Mouse (Mus musculus): ENCODE data around the gene Naa38. TPM values are rescaled to one million over a fixed set of nuclear protein-coding genes. Genes with fewer than 3 reads are reported as not detected.

Gene Naa38
- polyA plus RNA-seq, 1 experiment: 229 TPM

- H3K79me3 ChIP-seq (ENCODE audit: low read depth): no peaks in the 10 kb centered on the region
- TF ChIP-seq CTCF (IDR thresholded peaks at IDR 0.05; ENCODE audit: control insufficient read depth, insufficient read depth, insufficient read length) (no peak), CEBPB (IDR thresholded peaks at IDR 0.05; ENCODE audit: low read depth) (no peak), FOSL1 (IDR thresholded peaks at IDR 0.05; ENCODE audit: insufficient read depth, low read length, poor library complexity, severe bottlenecking) (no peak), USF1 (IDR thresholded peaks at IDR 0.05; ENCODE audit: low read depth) (no peak), MAX (IDR thresholded peaks at IDR 0.05) (no peak), MYOG (IDR thresholded peaks at IDR 0.05; ENCODE audit: control insufficient read depth, extremely low read depth, insufficient read length) (no peak), MYOD1 (IDR thresholded peaks at IDR 0.05; ENCODE audit: control insufficient read depth, insufficient read length, low read depth) (no peak)
- H3ac ChIP-seq (ENCODE audit: control insufficient read depth, insufficient read length, low read depth): no peak overlapping the region
- H3K79me2 ChIP-seq (ENCODE audit: control insufficient read depth, insufficient read depth): no peaks in the 10 kb centered on the region
- H3K4me3 ChIP-seq (ENCODE audit: insufficient read depth, poor library complexity, severe bottlenecking): no peak overlapping the region
- H3K27me3 ChIP-seq (ENCODE audit: control insufficient read depth, insufficient read depth, insufficient read length): peaks cover 10% of the 10 kb centered on the region
- no peaks in the 10 kb centered on the region for H3K36me3 ChIP-seq (ENCODE audit: control insufficient read depth, insufficient read depth)
These were observed 31.0 kb downstream of the Naa38 start for GRCm38 (mm10) chr11:69426246-69426645.

GRCm38 (mm10) chr11:69428751-69429150 is 33.5 kb downstream of the Naa38 start:
- TF ChIP-seq MYOD1 (IDR thresholded peaks at IDR 0.05; ENCODE audit: control insufficient read depth, insufficient read length, low read depth) (no peak), FOSL1 (IDR thresholded peaks at IDR 0.05; ENCODE audit: insufficient read depth, low read length, poor library complexity, severe bottlenecking) (no peak), CEBPB (IDR thresholded peaks at IDR 0.05; ENCODE audit: low read depth) (no peak)
- Histone ChIP-seq H3K79me2 (ENCODE audit: control insufficient read depth, insufficient read depth) (no peaks in the 10 kb centered on the region), H3K27me3 (ENCODE audit: control insufficient read depth, insufficient read depth, insufficient read length) (peaks cover 6% of the 10 kb centered on the region), H3ac (ENCODE audit: control insufficient read depth, insufficient read length, low read depth) (no peak overlapping the region), H3K4me3 (ENCODE audit: insufficient read depth, poor library complexity, severe bottlenecking) (no peak overlapping the region), H3K36me3 (ENCODE audit: control insufficient read depth, insufficient read depth) (no peaks in the 10 kb centered on the region), H3K79me3 (ENCODE audit: low read depth) (no peaks in the 10 kb centered on the region)

- H3K4me3 ChIP-seq (ENCODE audit: insufficient read depth, poor library complexity, severe bottlenecking): no peak overlapping the region
- TF ChIP-seq MAX (IDR thresholded peaks at IDR 0.05) (no peak), USF1 (IDR thresholded peaks at IDR 0.05; ENCODE audit: low read depth) (no peak), FOSL1 (IDR thresholded peaks at IDR 0.05; ENCODE audit: insufficient read depth, low read length, poor library complexity, severe bottlenecking) (no peak), MYOD1 (IDR thresholded peaks at IDR 0.05; ENCODE audit: control insufficient read depth, insufficient read length, low read depth) (no peak), CTCF (IDR thresholded peaks at IDR 0.05; ENCODE audit: control insufficient read depth, insufficient read depth, insufficient read length) (no peak), CEBPB (IDR thresholded peaks at IDR 0.05; ENCODE audit: low read depth) (no peak), MYOG (IDR thresholded peaks at IDR 0.05; ENCODE audit: control insufficient read depth, extremely low read depth, insufficient read length) (no peak)
- H3K27me3 ChIP-seq (ENCODE audit: control insufficient read depth, insufficient read depth, insufficient read length): peaks cover 3% of the 10 kb centered on the region
- H3K36me3 ChIP-seq (ENCODE audit: control insufficient read depth, insufficient read depth): no peaks in the 10 kb centered on the region
- H3K79me2 ChIP-seq (ENCODE audit: control insufficient read depth, insufficient read depth): no peaks in the 10 kb centered on the region
- no peaks in the 10 kb centered on the region for H3K79me3 ChIP-seq (ENCODE audit: low read depth)
- no peak overlapping the region for H3ac ChIP-seq (ENCODE audit: control insufficient read depth, insufficient read length, low read depth)
These were observed 34.0 kb downstream of the Naa38 start for GRCm38 (mm10) chr11:69429313-69429712.

GRCm38 (mm10) chr11:69430631-69431030 is 35.3 kb downstream of the Naa38 start:
- no peak for TF ChIP-seq CTCF (IDR thresholded peaks at IDR 0.05; ENCODE audit: control insufficient read depth, insufficient read depth, insufficient read length)
- TF ChIP-seq MYOG (IDR thresholded peaks at IDR 0.05; ENCODE audit: control insufficient read depth, extremely low read depth, insufficient read length): no peak
- no peak for TF ChIP-seq CEBPB (IDR thresholded peaks at IDR 0.05; ENCODE audit: low read depth)
- TF ChIP-seq MYOD1 (IDR thresholded peaks at IDR 0.05; ENCODE audit: control insufficient read depth, insufficient read length, low read depth): no peak
- no peak for TF ChIP-seq USF1 (IDR thresholded peaks at IDR 0.05; ENCODE audit: low read depth)
- no peak for TF ChIP-seq MAX (IDR thresholded peaks at IDR 0.05)
- TF ChIP-seq FOSL1 (IDR thresholded peaks at IDR 0.05; ENCODE audit: insufficient read depth, low read length, poor library complexity, severe bottlenecking): no peak
- Histone ChIP-seq H3K36me3 (ENCODE audit: control insufficient read depth, insufficient read depth) (no peaks in the 10 kb centered on the region), H3K79me3 (ENCODE audit: low read depth) (no peaks in the 10 kb centered on the region), H3K27me3 (ENCODE audit: control insufficient read depth, insufficient read depth, insufficient read length) (peaks cover under 1% of the 10 kb centered on the region), H3K79me2 (ENCODE audit: control insufficient read depth, insufficient read depth) (no peaks in the 10 kb centered on the region), H3K4me3 (ENCODE audit: insufficient read depth, poor library complexity, severe bottlenecking) (no peak overlapping the region), H3ac (ENCODE audit: control insufficient read depth, insufficient read length, low read depth) (no peak overlapping the region)

GRCm38 (mm10) chr11:69431829-69432639 is 36.7 kb downstream of the Naa38 start:
- no peaks in the 10 kb centered on the region for H3K36me3 ChIP-seq (ENCODE audit: control insufficient read depth, insufficient read depth)
- no peak overlapping the region for H3ac ChIP-seq (ENCODE audit: control insufficient read depth, insufficient read length, low read depth)
- H3K4me3 ChIP-seq (ENCODE audit: insufficient read depth, poor library complexity, severe bottlenecking): no peak overlapping the region
- H3K27me3 ChIP-seq (ENCODE audit: control insufficient read depth, insufficient read depth, insufficient read length): no peaks in the 10 kb centered on the region
- TF ChIP-seq MYOG (IDR thresholded peaks at IDR 0.05; ENCODE audit: control insufficient read depth, extremely low read depth, insufficient read length): no peak
- no peak for TF ChIP-seq FOSL1 (IDR thresholded peaks at IDR 0.05; ENCODE audit: insufficient read depth, low read length, poor library complexity, severe bottlenecking)
- TF ChIP-seq USF1 (IDR thresholded peaks at IDR 0.05; ENCODE audit: low read depth): no peak
- TF ChIP-seq CEBPB (IDR thresholded peaks at IDR 0.05; ENCODE audit: low read depth): no peak
- TF ChIP-seq MYOD1 (IDR thresholded peaks at IDR 0.05; ENCODE audit: control insufficient read depth, insufficient read length, low read depth): no peak
- peak; percentile 35 for TF ChIP-seq MAX (IDR thresholded peaks at IDR 0.05)
- TF ChIP-seq CTCF (IDR thresholded peaks at IDR 0.05; ENCODE audit: control insufficient read depth, insufficient read depth, insufficient read length): peak; percentile 61
- H3K79me3 ChIP-seq (ENCODE audit: low read depth): no peaks in the 10 kb centered on the region
- H3K79me2 ChIP-seq (ENCODE audit: control insufficient read depth, insufficient read depth): no peaks in the 10 kb centered on the region
